Mouse (Mus musculus) heart, embryonic 11.5 days (tissue): ENCODE results near the gene Lrrtm4. TPM values are rescaled to one million over a fixed set of nuclear protein-coding genes. Genes with fewer than 3 reads are reported as not detected.

ENCODE experiments used
- ATAC-seq: fragments of 200-750 bp; cut with Nextera tagmentation; replicated peaks from 2 replicates; pipeline ENCODE4 v1.8.0; 2017; ENCODE audit warnings: moderate library complexity; ENCODE audit not compliant: insufficient number of reproducible peaks, low FRiP score, low TSS enrichment
- H3K27ac ChIP-seq: fragments of 300-500 bp; sonication (generic); 2 replicates; pipeline ENCODE4 v1.5.1; 2014; ENCODE audit warnings: mild to moderate bottlenecking, low read depth, low read length
- H3K27me3 ChIP-seq: fragments of 300-500 bp; sonication (generic); 2 replicates; pipeline ENCODE4 v1.6.1; 2014; ENCODE audit warnings: mild to moderate bottlenecking, low read length, mixed read lengths; ENCODE audit not compliant: control insufficient read depth, insufficient read depth
- H3K36me3 ChIP-seq: fragments of 300-500 bp; sonication (generic); 2 replicates; pipeline ENCODE4 v1.6.1; 2014; ENCODE audit warnings: mild to moderate bottlenecking, low read length, moderate library complexity, mixed read lengths; ENCODE audit not compliant: control insufficient read depth, insufficient read depth
- H3K4me1 ChIP-seq: fragments of 300-500 bp; sonication (generic); 2 replicates; pipeline ENCODE4 v1.6.1; 2014; ENCODE audit warnings: low read length; ENCODE audit not compliant: control insufficient read depth, insufficient read depth
- H3K4me2 ChIP-seq: fragments of 300-500 bp; sonication (generic); 2 replicates; pipeline ENCODE4 v1.6.1; 2014; ENCODE audit warnings: mild to moderate bottlenecking, moderate library complexity
- H3K4me3 ChIP-seq: fragments of 300-500 bp; sonication (generic); 2 replicates; pipeline ENCODE4 v1.5.1; 2014; ENCODE audit warnings: low read depth, low read length
- H3K9ac ChIP-seq: fragments of 300-500 bp; sonication (generic); 2 replicates; pipeline ENCODE4 v1.6.1; 2014; ENCODE audit warnings: mild to moderate bottlenecking, low read depth, low read length, moderate library complexity
- H3K9me3 ChIP-seq: fragments of 300-500 bp; sonication (generic); replicated peaks from 2 replicates; pipeline ENCODE4 v1.6.1; 2016; ENCODE audit warnings: low read length; ENCODE audit not compliant: control insufficient read depth
- WGBS: fragments of 180-500 bp; shearing (Covaris S2); extraction: QIAGEN DNeasy Blood & Tissue Kit; methylation state at CpG from one replicate; pipeline ENCODE4 v1.1.7; 2014; ENCODE audit not compliant: insufficient replicate concordance; 5-methylcytosine and 5-hydroxymethylcytosine counted together
- polyA plus RNA-seq: library from polyadenylated mRNA; unstranded; fragments of >200 nt; fragmentation: Nextera tagmentation; extraction: Ambion mirVana; gene quantifications from 2 replicates; pipeline ENCODE4 v1.2.1, GENCODE M21; 2014

Gene Lrrtm4
- polyA plus RNA-seq, 1 experiment from 2014 or later, result 1.7 TPM

DNA sequence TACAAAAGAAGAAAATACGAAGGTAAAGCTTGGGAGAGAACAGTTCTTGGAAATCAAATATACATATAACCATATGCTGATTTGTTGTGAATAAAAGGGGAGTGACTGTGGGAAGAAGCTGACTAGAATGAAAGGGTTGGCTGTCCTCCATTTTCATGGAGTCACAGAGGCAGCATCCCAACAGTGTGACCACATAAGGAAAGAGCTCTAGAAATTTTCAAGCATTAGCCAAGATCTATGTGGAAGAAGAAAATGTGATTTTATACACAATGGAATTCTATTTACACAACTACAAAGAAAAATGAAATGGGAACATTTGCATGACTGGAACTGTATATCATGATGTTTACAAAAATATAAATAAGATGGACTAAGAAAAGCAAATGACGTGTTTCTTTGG, 821.1 kb downstream of the Lrrtm4 start:
- Histone ChIP-seq H3K27me3 (no peaks in the 10 kb centered on the region), H3K4me2 (no peak overlapping the region), H3K9ac (no peak overlapping the region), H3K4me1 (no peaks in the 10 kb centered on the region), H3K36me3 (no peaks in the 10 kb centered on the region), H3K27ac (no peak overlapping the region), H3K9me3 (no peaks in the 10 kb centered on the region), H3K4me3 (no peak overlapping the region)
- ATAC-seq, result no peak
- 84% methylated on average over 2 of the region's 2 CpGs for WGBS

DNA sequence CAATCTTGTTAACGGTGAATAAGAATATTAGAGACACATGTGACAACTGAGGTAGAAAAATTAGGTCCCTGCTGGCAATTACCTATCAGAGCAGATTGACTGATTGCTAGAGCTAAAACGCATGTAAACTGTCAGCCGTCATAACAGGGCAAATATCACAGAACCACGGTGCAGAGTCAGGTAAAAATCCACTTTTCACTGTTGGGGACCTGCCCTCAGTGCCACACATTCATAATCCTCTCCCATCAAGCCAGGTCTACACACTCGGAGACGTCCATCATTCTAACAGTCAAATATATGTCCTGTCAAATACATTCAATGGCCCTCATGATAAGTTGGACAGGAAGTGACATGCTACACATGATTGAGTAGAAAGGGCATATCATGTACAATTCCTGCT, 826.6 kb downstream of the Lrrtm4 start:
- ATAC-seq, result no peak

DNA sequence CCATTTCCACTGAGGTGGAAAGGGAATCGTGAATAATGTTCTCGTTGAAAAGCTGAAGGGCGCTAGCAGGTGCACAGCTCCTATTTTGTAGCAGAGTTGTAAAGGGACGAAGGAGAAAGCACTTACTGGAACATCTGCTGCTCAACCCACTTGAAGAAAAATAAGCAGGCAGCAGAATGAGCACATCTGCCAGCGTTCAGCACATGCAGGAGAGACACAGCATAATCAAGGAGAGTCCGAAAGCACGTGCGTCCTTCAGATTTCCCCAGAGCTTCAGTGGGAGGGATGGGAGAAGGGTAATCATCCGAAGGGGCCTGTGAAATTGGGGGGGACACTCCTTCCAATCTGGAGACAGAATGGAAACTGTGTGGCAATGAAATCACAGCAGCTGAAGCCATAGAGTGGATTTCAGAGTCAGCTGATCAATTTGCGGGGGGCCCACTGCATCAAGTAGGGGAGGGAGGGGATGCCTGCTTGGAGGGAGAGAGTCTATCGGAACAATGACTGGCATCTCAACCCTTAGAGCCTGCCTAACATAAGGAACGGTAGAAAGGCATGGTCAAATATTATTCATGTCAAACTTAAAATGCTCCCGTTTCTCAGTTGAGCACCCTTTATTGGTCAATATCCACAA, 838.4 kb downstream of the Lrrtm4 start:
- no peaks in the 10 kb centered on the region for H3K27me3 ChIP-seq
- no peak overlapping the region for H3K4me2 ChIP-seq
- no peak overlapping the region for H3K27ac ChIP-seq
- H3K4me1 ChIP-seq, result no peaks in the 10 kb centered on the region
- H3K9me3 ChIP-seq, result no peaks in the 10 kb centered on the region
- H3K4me3 ChIP-seq, result no peak overlapping the region
- no peaks in the 10 kb centered on the region for H3K36me3 ChIP-seq
- 77% methylated on average over 13 of the region's 13 CpGs for WGBS
- no peak overlapping the region for H3K9ac ChIP-seq
- ATAC-seq, result no peak

More for the DNA sequence above, 826.6 kb downstream of the Lrrtm4 start:
- no peak overlapping the region for H3K4me3 ChIP-seq
- H3K27ac ChIP-seq, result no peak overlapping the region
- no peak overlapping the region for H3K9ac ChIP-seq
- WGBS, result 80% methylated on average over 6 of the region's 6 CpGs
- H3K9me3 ChIP-seq, result no peaks in the 10 kb centered on the region
- H3K4me1 ChIP-seq, result no peaks in the 10 kb centered on the region
- H3K36me3 ChIP-seq, result no peaks in the 10 kb centered on the region
- no peak overlapping the region for H3K4me2 ChIP-seq
- no peaks in the 10 kb centered on the region for H3K27me3 ChIP-seq

Other genes with a start within 250 kb of the Lrrtm4 start
- gene Gm20594, start 201.0 kb upstream of the Lrrtm4 start, polyA plus RNA-seq, result not detected in 2 replicates